Mouse (Mus musculus): ENCODE results near the gene Nobox.

Nobox gene

DNA sequence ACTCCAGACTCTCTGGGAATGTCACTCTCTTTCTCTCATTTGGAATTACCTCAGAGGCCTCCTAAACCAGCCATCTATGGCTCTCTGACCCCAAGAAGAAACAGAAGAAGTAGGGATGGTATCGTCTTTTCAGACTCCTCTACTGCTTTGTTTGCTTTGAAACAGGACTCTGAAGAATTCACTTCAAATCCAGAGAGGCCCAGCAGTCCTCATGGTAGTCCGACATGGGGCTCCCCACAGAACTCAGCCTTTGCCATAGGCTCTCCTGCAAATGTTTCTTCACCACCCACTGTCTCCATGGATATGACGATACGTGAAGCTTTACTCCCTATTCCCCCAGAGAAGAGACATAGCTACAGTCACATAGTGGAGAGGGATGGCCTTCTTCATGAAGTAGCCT lies 35.2 kb downstream of the Nobox start:
- no peak for DNase-seq (ENCODE audit: low read depth, low spot score)

DNA sequence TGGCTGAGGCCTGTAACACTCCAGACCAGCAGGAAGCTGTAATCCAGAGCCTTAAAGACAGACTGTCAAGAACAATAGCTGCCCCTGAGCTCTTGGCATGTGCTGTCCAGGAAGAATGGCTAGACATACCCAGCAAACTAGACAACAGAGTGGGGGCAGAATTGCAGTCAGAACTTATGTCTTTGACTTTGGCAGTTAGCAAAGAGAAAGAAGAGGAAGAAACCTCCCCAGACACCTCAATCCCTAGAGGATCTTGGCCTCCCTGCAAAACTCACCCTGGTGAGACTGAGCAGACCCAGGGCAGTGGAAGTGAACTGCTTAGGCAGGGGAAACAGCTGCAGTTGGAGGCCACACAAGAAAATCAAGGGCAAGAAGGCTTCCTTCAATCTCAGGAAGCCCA lies 36.8 kb downstream of the Nobox start:
- no peak for DNase-seq (ENCODE audit: low read depth, low spot score)

DNA sequence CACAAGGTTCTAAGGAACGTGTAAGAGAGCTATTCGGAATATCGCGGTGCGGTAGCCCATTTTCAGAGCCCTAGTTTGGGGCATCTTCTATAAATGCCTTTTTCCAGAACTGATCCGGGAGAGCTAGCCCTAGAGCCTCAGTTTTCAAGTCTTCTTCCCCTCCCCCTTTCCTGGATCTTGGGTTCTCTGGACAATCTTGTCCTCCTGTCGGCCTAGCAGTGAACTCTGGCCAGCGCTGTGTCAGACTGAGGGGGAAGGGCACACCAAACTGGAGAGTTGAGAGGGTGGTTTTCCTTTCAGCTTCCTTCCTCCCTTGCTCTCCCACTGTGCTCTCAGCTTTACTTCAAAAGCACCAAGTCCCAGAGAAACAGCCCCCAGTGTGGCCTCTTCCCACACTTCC lies 43.0 kb downstream of the Nobox start:
- DNase-seq (ENCODE audit: low read depth, low spot score): no peak

DNA sequence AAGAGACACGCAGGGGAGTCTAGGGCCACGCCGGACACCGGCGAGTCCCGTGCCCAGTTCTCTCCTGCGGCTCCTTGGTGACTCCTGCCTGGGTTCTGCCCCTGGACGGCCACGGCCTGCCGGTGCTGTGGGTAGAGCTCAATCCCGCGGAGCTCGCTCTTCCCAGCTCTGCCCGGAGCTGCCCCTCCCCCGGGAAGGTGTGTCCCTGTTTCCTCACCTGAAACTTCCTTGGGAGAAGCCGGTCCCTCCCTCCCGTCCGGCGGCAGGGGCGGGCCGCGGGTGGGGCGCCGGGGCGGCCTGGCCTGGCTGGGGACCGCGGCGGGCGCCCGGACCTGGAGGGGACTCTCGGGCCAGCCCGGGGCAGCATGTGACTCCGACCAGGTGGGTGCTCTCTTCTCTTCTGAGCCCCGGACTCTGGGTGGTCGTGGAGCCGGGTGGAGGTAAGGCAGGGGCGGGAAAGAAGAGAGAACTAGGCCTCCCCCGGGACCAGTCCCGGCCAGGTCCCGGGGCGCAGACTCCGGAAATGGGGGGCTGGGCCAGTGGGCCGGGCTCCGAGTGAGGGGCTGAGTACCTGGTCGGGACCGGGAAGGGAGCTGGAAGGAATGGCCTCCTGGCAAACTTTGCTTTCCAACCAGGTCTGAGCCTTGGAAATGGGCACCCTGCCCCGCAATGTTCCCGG lies 43.9 kb downstream of the Nobox start, which contains the start of gene Arhgef5:
Gene Arhgef5, plus strand, starts transcription at position 220 of the 679 bp plus-strand sequence.
- no peak for DNase-seq (ENCODE audit: low read depth, low spot score)

DNA sequence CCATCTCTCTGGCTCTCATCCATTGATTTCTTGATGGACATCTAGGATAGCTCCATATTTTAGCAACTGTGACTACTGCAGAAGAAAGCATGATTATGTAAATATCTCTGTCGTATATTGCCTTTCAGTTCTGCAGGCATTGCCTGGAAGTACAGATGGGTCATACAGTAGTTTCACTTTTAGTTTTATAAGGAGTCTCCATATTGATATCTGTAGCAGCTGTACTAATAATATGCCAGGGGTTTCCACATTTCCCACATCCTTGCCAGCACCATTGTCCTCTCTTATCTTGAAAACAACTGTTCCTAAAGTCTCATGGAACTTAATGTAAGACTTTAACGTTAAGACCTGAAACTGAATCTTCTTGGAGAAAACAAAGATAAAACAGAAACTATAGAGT lies 48.6 kb downstream of the Nobox start:
- DNase-seq (ENCODE audit: low read depth, low spot score): no peak

DNA sequence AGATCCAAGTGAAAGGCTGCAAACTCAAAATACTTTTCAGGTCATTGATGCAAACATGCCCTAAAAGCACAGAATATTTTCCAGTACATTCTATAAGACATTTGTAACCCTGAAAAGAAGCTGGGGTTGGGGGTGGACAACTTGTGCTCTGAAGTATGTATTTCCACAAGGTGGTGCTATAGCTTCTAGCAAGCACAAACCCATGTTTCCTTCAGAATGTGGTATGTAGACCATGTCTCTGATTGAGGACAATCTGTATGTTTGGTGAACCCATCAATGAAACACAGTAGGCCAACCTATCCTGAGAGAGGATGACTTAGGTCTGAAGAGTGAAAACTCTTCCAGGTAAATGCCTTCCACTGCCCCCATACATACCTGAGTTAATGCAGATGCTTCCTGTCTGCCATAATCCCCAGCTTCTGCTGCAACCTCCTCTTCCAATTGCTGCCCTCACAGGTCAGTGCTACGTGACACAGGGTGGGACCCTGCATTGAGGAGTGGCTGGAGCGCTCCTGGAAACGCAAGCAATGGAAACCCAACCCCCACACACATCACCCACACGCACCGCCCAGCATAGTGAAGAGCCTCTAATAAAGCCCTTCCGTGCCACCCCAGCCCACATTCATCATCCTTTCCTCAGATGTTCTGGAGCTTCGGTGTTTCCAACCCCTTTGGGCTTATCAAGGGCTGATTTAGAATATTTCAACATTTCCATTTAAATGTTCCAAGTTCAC lies 55.0 kb downstream of the Nobox start:
- peak; percentile 12 for DNase-seq (ENCODE audit: low read depth, low spot score)
